Mouse (Mus musculus) adrenal gland, postnatal 14 days (tissue): ENCODE results near the gene Gps1. TPM values are rescaled to one million over a fixed set of nuclear protein-coding genes. Genes with fewer than 3 reads are reported as not detected.

Experiments
- total RNA-seq: library from RNA; stranded (reverse); gene quantifications from 2 replicates; pipeline ENCODE4 v1.2.3, GENCODE M21; 2021

Gps1 gene
- total RNA-seq, 1 experiment from 2014 or later, result 101 TPM

Other genes with a start within 250 kb of the Gps1 start
- 52.6 and 67.9 TPM in 2 replicates for gene Mcrip1, start 234.5 kb upstream of the Gps1 start, total RNA-seq
- 0.48 TPM in 1 of 2 replicates, not detected in the other for gene Ppp1r27, start 233.1 kb upstream of the Gps1 start, total RNA-seq
- 449 and 479 TPM in 2 replicates for gene P4hb, start 211.0 kb upstream of the Gps1 start, total RNA-seq
- gene Arhgdia, start 202.6 kb upstream of the Gps1 start, total RNA-seq, result 268 and 310 TPM in 2 replicates
- 120 and 128 TPM in 2 replicates for gene Alyref, start 185.9 kb upstream of the Gps1 start, total RNA-seq
- gene Anapc11, start 185.9 kb upstream of the Gps1 start, total RNA-seq, result 68.3 and 69.0 TPM in 2 replicates
- 1.6 TPM in 1 of 2 replicates, not detected in the other for gene Npb, start 175.8 kb upstream of the Gps1 start, total RNA-seq
- 148 and 187 TPM in 2 replicates for gene Pcyt2, start 166.3 kb upstream of the Gps1 start, total RNA-seq
- 37.1 and 39.7 TPM in 2 replicates for gene Sirt7, start 159.0 kb upstream of the Gps1 start, total RNA-seq
- gene Mafg, start 150.7 kb upstream of the Gps1 start, total RNA-seq, result 51.8 and 55.3 TPM in 2 replicates
- 1.6 TPM in 2 replicates for gene Pycr1, start 140.5 kb upstream of the Gps1 start, total RNA-seq
- 0.94 TPM in 1 of 2 replicates, not detected in the other for gene Myadml2, start 136.1 kb upstream of the Gps1 start, total RNA-seq
- gene Notum, start 123.1 kb upstream of the Gps1 start, total RNA-seq, result 8.3 and 11.2 TPM in 2 replicates
- gene Aspscr1, start 111.3 kb upstream of the Gps1 start, total RNA-seq, result 69.4 and 71.3 TPM in 2 replicates
- gene Cenpx, start 70.5 kb upstream of the Gps1 start, total RNA-seq, result 46.4 and 52.5 TPM in 2 replicates
- 27.2 and 31.5 TPM in 2 replicates for gene Lrrc45, start 70.3 kb upstream of the Gps1 start, total RNA-seq
- gene Rac3, start 62.8 kb upstream of the Gps1 start, total RNA-seq, result 3.2 and 5.3 TPM in 2 replicates
- 31.8 and 41.9 TPM in 2 replicates for gene Dcxr, start 57.0 kb upstream of the Gps1 start, total RNA-seq
- gene Cbr2, start 52.2 kb upstream of the Gps1 start, total RNA-seq, result 7.3 and 10.2 TPM in 2 replicates
- gene Hmga1b, start 21.5 kb upstream of the Gps1 start, total RNA-seq, result 20.9 and 46.6 TPM in 2 replicates
- gene Rfng, start 65 bp upstream of the Gps1 start, total RNA-seq, result 18.5 and 18.6 TPM in 2 replicates
- gene Dus1l, start 12.1 kb downstream of the Gps1 start, total RNA-seq, result 64.5 and 70.5 TPM in 2 replicates
- gene Fasn, start 40.3 kb downstream of the Gps1 start, total RNA-seq, result 94.1 and 150 TPM in 2 replicates
- gene Ccdc57, start 148.6 kb downstream of the Gps1 start, total RNA-seq, result 12.6 and 17.7 TPM in 2 replicates
- gene Slc16a3, start 164.2 kb downstream of the Gps1 start, total RNA-seq, result 10.6 and 14.0 TPM in 2 replicates
- gene Csnk1d, start 207.1 kb downstream of the Gps1 start, total RNA-seq, result 124 and 135 TPM in 2 replicates